Mouse (Mus musculus): ENCODE results near the gene Tbc1d19. TPM values are rescaled to one million over a fixed set of nuclear protein-coding genes. Genes with fewer than 3 reads are reported as not detected.

Gene Tbc1d19
- polyA plus RNA-seq, 1 experiment from 2014 or later = 74.4 TPM

DNA sequence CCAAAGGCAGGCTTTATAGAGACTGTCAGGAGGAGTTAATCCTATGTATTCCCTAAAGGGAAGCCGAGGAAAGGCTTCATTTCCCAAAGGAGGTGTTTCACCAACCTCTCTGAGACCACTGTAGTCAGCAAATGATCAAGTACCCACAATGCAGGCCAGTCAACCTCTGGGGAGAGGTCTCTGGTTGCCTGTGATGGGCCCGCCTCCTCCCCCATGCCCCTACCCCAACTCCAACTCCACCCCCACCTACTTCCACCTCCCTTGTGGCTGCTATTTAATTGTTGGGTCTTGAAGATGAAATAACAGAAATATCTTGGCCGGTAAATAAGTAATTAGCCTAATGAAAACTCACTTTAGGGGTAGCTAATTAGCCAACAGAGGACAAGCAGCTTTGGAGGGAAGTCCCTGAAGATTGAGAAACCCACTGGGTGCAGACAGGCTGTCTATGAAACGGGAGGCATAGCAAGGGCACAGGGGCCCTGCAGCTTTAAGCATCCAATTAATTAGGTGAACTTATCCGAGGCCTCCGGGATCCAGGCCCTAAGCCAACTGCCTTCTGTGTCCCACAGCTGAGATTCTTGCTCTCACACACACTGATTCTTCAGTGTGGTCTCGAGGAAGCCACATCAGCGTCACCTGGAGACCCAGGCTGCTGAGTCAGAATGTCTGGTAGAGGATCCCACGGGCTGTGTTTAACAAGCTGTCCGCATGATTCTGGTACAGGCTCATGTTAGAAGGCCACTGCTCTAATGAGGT is 112.9 kb downstream of the Tbc1d19 start:
- no peak for ATAC-seq (ENCODE audit: low FRiP score, low read depth)
- no peak overlapping the region for H3K9ac ChIP-seq
- WGBS = 49% methylated on average over 10 of the region's 10 CpGs

DNA sequence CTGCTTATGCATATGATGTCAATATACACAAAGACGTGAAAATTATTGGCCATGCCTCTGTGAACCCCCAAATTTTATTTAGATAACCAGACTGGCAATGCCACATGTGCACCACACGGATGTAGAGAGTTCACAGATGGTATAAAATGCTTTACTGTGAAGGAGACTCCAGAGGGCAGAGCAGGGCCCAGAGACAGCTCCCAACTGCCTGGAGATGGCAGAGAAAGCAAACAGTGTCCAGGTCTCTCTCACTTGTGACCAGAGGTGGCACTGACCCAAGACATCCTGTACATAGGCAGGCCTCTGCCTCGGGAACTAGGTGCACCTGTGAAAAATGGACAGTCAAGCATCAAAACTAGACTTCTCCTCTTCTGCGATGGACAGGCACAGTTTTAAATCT is 114.6 kb downstream of the Tbc1d19 start:
- WGBS = 74% methylated on average over 4 of the region's 4 CpGs
- no peaks in the 10 kb centered on the region for H3K36me3 ChIP-seq
- H3K9ac ChIP-seq = no peak overlapping the region
- no peak overlapping the region for H3K27ac ChIP-seq (replicated peaks)
- no peaks in the 10 kb centered on the region for H3K27me3 ChIP-seq
- H3K4me3 ChIP-seq = no peak overlapping the region
- no peaks in the 10 kb centered on the region for H3K9me3 ChIP-seq
- H3K4me2 ChIP-seq = no peak overlapping the region
- no peak for ATAC-seq (ENCODE audit: low FRiP score, low read depth)
- H3K4me1 ChIP-seq (replicated peaks) = peaks cover 5% of the 10 kb centered on the region

More for the DNA sequence above, 112.9 kb downstream of the Tbc1d19 start:
- Histone ChIP-seq H3K4me3 (no peak overlapping the region), H3K4me1 (replicated peaks) (peaks cover 5% of the 10 kb centered on the region), H3K4me2 (no peak overlapping the region), H3K36me3 (no peaks in the 10 kb centered on the region), H3K27me3 (no peaks in the 10 kb centered on the region), H3K9me3 (no peaks in the 10 kb centered on the region), H3K27ac (replicated peaks) (no peak overlapping the region)

DNA sequence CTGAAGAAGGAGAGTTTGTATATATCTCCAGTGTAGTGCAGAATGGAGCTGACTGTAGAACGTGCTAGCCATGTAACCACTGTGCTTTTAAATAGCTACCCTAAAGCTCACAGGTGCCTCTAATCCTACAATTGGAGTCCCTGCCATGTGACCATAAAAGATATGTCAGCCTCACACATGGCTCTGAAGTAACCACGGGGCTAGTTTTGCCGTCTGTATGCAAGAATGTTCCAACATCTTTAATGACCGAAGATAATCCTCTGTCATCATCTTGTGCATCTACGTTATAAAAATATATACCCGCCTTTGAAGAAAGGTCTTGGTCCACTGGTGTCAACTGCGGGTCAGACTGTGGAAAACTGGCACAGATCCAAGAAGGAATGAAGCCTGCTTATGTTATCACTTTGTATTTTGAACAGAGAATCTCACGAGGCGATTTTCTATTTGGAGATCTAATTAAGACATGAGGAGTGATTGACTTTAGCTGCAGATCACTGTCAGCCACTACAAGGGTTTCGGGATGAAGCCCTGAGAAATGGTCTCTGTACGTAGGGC is 117.0 kb downstream of the Tbc1d19 start:
- no peak overlapping the region for H3K9ac ChIP-seq
- WGBS = 80% methylated on average over 11 of the region's 11 CpGs
- H3K36me3 ChIP-seq = no peaks in the 10 kb centered on the region
- peaks cover 5% of the 10 kb centered on the region for H3K4me1 ChIP-seq (replicated peaks)
- H3K4me2 ChIP-seq = no peak overlapping the region
- H3K27me3 ChIP-seq = no peaks in the 10 kb centered on the region
- H3K9me3 ChIP-seq = no peaks in the 10 kb centered on the region
- H3K27ac ChIP-seq (replicated peaks) = no peak overlapping the region
- H3K4me3 ChIP-seq = no peak overlapping the region
- ATAC-seq (ENCODE audit: low FRiP score, low read depth) = no peak

DNA sequence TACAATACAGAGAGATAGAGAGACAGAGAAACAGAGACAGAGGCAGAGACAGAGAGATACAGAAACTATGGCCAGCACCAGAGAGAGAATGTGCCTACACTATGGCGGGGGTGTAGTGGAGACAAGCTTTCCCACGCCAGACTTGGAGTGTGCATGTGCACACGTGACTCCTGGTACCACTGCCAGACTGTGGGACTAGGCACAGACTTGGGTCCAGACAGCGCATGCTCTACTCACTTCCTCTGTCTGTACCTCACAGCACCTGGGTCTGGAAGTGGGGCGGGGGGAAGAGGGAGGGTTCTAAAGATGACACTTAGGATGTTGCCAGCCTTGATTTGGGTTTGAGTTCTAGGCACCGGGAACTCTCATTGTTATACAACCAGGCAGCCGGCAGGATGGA is 118.5 kb downstream of the Tbc1d19 start:
- no peak for ATAC-seq (ENCODE audit: low FRiP score, low read depth)
- WGBS = 90% methylated on average over 7 of the region's 7 CpGs
- Histone ChIP-seq H3K4me2 (no peak overlapping the region), H3K4me1 (replicated peaks) (no peaks in the 10 kb centered on the region), H3K36me3 (no peaks in the 10 kb centered on the region), H3K27me3 (no peaks in the 10 kb centered on the region), H3K27ac (replicated peaks) (no peak overlapping the region), H3K4me3 (no peak overlapping the region), H3K9ac (no peak overlapping the region), H3K9me3 (no peaks in the 10 kb centered on the region)

DNA sequence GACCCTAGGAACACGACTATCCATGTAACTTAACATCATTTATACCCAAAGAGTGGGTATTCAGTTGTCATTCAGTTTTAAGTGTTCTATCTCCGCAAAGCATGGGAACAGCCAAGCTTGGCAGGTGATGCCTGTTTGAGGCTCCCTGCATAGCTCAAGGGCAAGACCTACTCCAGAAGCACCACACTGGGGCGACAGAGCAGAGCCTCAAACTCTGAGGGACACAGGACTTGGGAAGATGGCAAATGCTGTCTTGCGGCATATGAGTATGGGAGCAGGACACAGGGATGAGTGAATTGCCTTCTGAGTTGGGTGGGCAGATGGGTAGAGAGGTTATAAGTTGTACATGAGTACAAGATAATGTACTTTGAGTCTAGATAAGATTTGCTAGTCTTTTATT is 119.1 kb downstream of the Tbc1d19 start:
- WGBS = 86% methylated on average over 4 of the region's 4 CpGs
- H3K36me3 ChIP-seq = no peaks in the 10 kb centered on the region
- H3K4me2 ChIP-seq = no peak overlapping the region
- no peak overlapping the region for H3K4me3 ChIP-seq
- no peak overlapping the region for H3K27ac ChIP-seq (replicated peaks)
- H3K9ac ChIP-seq = no peak overlapping the region
- H3K4me1 ChIP-seq (replicated peaks) = no peaks in the 10 kb centered on the region
- no peaks in the 10 kb centered on the region for H3K27me3 ChIP-seq
- no peaks in the 10 kb centered on the region for H3K9me3 ChIP-seq
- no peak for ATAC-seq (ENCODE audit: low FRiP score, low read depth)

DNA sequence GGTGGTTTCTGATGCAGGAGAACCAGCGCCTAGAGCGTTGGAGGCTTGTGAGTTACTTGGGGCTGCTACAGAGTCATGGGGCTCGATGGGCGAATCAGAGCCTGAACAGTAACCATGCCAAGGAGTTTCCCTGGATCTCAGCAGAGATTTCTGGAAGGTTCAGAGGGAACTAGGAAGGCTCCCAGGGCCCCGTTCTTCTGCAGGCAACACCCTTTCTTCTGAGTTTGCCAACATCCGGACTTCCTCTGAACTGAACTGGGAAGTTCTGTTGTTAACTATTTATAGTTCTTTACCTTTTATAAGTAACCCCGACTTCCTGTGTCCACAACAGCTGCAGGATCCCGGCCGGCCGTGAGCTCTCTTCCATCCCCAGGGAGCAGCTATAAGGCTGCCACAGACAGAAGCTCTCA is 119.8 kb downstream of the Tbc1d19 start:
- Histone ChIP-seq H3K36me3 (no peaks in the 10 kb centered on the region), H3K4me1 (replicated peaks) (no peaks in the 10 kb centered on the region), H3K4me3 (no peak overlapping the region), H3K9me3 (no peaks in the 10 kb centered on the region), H3K4me2 (no peak overlapping the region), H3K27ac (replicated peaks) (no peak overlapping the region), H3K9ac (no peak overlapping the region), H3K27me3 (no peaks in the 10 kb centered on the region)
- WGBS = 84% methylated on average over 10 of the region's 10 CpGs
- no peak for ATAC-seq (ENCODE audit: low FRiP score, low read depth)

DNA sequence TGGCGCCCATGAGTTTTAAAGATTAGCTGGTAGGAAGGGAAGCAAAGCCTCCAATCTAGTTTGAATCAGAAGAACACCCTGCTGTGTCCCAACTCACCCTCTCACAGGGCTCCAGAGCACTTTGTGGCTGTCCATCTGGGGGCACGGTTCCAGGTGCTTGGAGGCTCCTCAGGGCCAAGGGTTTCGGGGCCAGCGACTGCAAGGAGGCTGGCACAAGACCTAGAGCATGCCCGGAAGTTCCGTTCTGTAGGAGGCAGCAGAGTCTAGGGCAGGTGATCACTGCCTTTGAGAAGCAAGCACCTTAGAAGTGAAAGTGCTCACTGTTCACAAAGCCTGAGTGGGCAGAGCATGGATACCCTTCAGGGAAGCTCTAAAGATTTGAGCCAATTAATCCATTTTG is 120.4 kb downstream of the Tbc1d19 start:
- no peak for ATAC-seq (ENCODE audit: low FRiP score, low read depth)
- no peak overlapping the region for H3K4me2 ChIP-seq
- no peak overlapping the region for H3K9ac ChIP-seq
- no peaks in the 10 kb centered on the region for H3K4me1 ChIP-seq (replicated peaks)
- no peak overlapping the region for H3K27ac ChIP-seq (replicated peaks)
- H3K27me3 ChIP-seq = no peaks in the 10 kb centered on the region
- H3K36me3 ChIP-seq = no peaks in the 10 kb centered on the region
- H3K4me3 ChIP-seq = no peak overlapping the region
- 85% methylated on average over 6 of the region's 6 CpGs for WGBS
- no peaks in the 10 kb centered on the region for H3K9me3 ChIP-seq

DNA sequence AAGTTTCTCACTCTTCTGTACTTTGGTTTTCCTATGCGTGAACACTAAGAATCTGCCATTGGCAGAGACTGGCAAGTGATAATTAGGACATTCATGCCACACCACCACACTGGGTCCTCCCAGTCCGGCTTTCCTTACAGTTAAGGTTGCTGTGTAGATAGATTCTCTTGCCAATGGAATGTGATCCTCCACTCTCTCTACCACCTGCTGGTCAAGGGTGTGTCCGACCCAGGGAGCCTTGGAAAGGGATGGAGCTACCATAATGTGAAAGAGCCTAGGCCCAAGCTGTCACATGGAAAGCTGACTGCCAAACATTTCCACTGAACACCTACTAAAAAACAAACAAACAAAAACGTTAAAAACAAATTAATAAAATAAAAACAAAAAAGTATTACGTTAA is 121.6 kb downstream of the Tbc1d19 start:
- Histone ChIP-seq H3K27me3 (no peaks in the 10 kb centered on the region), H3K9ac (no peak overlapping the region), H3K4me3 (no peak overlapping the region), H3K36me3 (no peaks in the 10 kb centered on the region), H3K4me1 (replicated peaks) (no peaks in the 10 kb centered on the region), H3K27ac (replicated peaks) (no peak overlapping the region), H3K9me3 (no peaks in the 10 kb centered on the region), H3K4me2 (no peak overlapping the region)
- ATAC-seq (ENCODE audit: low FRiP score, low read depth) = no peak
- 80% methylated on average over 5 of the region's 5 CpGs for WGBS

DNA sequence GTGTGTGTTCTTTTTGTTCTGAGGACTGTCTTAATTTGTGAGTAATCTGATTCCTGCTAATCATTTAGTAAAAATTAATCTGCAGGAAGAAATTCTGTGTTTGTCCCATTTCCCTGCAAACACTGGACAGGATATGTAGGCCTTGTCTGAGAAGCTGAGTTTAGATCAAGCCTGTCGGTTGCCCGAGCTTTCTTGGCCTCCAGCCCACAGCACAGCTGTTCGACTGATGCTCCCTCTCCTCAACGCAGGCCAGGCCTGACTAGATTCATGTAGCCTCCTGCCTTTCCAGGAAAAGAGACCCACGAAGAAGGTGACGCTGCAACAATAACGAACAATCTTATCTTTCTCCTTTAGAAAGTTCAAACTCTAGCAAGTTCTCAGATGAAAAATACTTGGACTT is 124.2 kb downstream of the Tbc1d19 start:
- no peak for ATAC-seq (ENCODE audit: low FRiP score, low read depth)

DNA sequence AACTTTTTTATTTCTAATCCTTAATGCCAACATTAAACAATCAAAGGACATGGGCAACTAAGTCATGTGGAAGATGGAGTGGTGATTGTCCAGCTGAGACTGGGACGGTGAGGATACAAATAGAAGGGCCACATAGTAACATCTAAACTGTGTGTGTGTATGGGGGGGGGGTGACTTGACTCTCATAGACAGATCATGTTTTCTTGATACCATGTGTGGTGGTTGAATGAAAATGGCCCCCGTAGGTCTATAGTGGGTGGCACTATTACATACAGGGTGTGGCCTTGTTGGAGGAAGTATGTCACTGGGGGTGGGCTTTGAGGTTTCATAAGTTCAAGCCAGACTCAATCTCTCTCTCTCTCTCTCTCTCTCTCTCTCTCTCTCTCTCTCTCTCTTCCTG is 124.6 kb downstream of the Tbc1d19 start:
- H3K4me3 ChIP-seq = no peak overlapping the region
- H3K27ac ChIP-seq (replicated peaks) = no peak overlapping the region
- WGBS = 90% methylated on average over 2 of the region's 2 CpGs
- no peaks in the 10 kb centered on the region for H3K9me3 ChIP-seq
- no peak for ATAC-seq (ENCODE audit: low FRiP score, low read depth)
- H3K9ac ChIP-seq = no peak overlapping the region
- no peaks in the 10 kb centered on the region for H3K4me1 ChIP-seq (replicated peaks)
- H3K4me2 ChIP-seq = no peak overlapping the region
- no peaks in the 10 kb centered on the region for H3K36me3 ChIP-seq
- H3K27me3 ChIP-seq = no peaks in the 10 kb centered on the region

More for the DNA sequence above, 124.2 kb downstream of the Tbc1d19 start:
- 60% methylated on average over 7 of the region's 7 CpGs for WGBS
- Histone ChIP-seq H3K9ac (no peak overlapping the region), H3K4me1 (replicated peaks) (no peaks in the 10 kb centered on the region), H3K27ac (replicated peaks) (no peak overlapping the region), H3K4me3 (no peak overlapping the region), H3K4me2 (no peak overlapping the region), H3K36me3 (no peaks in the 10 kb centered on the region), H3K27me3 (no peaks in the 10 kb centered on the region), H3K9me3 (no peaks in the 10 kb centered on the region)

DNA sequence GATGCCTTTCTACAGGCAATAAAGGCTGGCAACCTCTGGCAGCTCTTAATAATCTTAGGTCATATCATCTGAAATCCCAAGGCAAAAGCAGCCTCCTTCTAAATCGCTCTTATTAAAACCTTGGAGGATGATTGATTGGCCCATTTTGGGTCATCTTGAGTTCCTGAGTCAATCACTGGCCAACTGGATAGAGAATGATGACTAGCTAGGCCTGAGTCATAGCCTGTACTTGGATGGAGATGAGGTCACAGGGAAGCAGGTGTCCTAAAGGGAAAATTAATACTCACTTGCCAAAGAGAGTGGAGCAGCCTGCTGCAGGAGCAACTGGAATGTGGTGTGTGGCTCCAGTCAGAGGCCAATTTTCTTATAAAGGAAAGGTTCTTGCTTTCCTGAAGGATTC is 125.4 kb downstream of the Tbc1d19 start:
- no peaks in the 10 kb centered on the region for H3K9me3 ChIP-seq
- H3K4me1 ChIP-seq (replicated peaks) = no peaks in the 10 kb centered on the region
- H3K27ac ChIP-seq (replicated peaks) = no peak overlapping the region
- H3K9ac ChIP-seq = no peak overlapping the region
- 84% methylated on average over 1 of the region's 1 CpGs for WGBS
- ATAC-seq (ENCODE audit: low FRiP score, low read depth) = no peak
- H3K36me3 ChIP-seq = no peaks in the 10 kb centered on the region
- no peaks in the 10 kb centered on the region for H3K27me3 ChIP-seq
- no peak overlapping the region for H3K4me3 ChIP-seq
- H3K4me2 ChIP-seq = no peak overlapping the region

DNA sequence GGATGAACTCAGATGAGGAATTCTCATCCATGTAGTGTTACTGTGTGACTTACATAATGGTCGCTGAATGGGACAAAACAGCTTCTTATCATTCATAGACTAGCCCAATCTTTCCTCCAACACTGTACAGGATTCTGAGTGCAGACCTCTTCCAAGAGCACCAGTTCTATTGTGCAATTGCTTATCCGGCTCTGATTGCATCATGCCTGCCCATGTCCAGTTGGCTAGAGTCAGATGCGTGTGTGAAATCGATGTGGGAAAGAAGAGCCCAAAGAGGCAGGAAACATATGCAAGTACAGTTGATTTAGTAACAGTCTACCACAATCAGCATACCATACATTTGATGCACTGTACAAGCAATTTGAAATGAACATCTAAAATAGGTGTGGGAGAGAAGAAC is 127.8 kb downstream of the Tbc1d19 start:
- Histone ChIP-seq H3K27ac (replicated peaks) (no peak overlapping the region), H3K9ac (no peak overlapping the region), H3K4me1 (replicated peaks) (no peaks in the 10 kb centered on the region), H3K9me3 (no peaks in the 10 kb centered on the region), H3K36me3 (no peaks in the 10 kb centered on the region), H3K4me2 (no peak overlapping the region), H3K27me3 (no peaks in the 10 kb centered on the region), H3K4me3 (no peak overlapping the region)
- 94% methylated on average over 4 of the region's 4 CpGs for WGBS
- ATAC-seq (ENCODE audit: low FRiP score, low read depth) = no peak

DNA sequence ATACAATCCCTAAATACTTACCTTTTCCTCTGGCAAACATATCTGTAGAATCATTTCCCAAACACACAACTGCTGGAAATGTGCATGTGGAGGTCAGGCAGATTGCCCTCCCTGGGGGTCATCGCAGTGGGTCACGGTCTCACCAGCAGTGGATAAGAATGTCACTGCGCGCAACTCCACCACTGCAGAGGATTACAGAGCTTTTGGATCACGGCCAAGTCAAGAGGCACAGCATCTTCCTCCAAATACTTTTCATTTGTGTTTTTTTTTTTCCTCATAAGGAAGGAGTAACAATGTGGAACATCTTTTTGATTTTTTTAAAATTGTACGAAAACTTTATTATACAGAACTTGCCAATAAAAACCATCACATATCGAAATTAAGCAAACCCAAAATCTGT is 129.6 kb downstream of the Tbc1d19 start:
- Histone ChIP-seq H3K4me2 (no peak overlapping the region), H3K27me3 (no peaks in the 10 kb centered on the region), H3K36me3 (no peaks in the 10 kb centered on the region), H3K9me3 (no peaks in the 10 kb centered on the region), H3K4me1 (replicated peaks) (no peaks in the 10 kb centered on the region), H3K9ac (no peak overlapping the region), H3K27ac (replicated peaks) (no peak overlapping the region), H3K4me3 (no peak overlapping the region)
- no peak for ATAC-seq (ENCODE audit: low FRiP score, low read depth)
- WGBS = 80% methylated on average over 7 of the region's 7 CpGs

All from hindbrain, embryonic 15.5 days (tissue).